Mouse (Mus musculus) adrenal gland, postnatal 4 days (tissue): ENCODE data around the gene Cfd. TPM values are rescaled to one million over a fixed set of nuclear protein-coding genes. Genes with fewer than 3 reads are reported as not detected.

ENCODE experiments used
- DNase-seq, 2 experiments: peaks; one replicate each; pipeline ENCODE4 v3.0.0; 2021 to 2022; ENCODE audit warnings: low spot score in 2 of 2, mixed read lengths in 2 of 2
- total RNA-seq, 2 experiments: library from RNA; stranded (reverse); gene quantifications; 2 replicates each; pipeline ENCODE4 v1.2.3; 2021

Gene Cfd
- total RNA-seq, 2 experiments from 2014 or later = 13.7 to 25.6 TPM

DNA sequence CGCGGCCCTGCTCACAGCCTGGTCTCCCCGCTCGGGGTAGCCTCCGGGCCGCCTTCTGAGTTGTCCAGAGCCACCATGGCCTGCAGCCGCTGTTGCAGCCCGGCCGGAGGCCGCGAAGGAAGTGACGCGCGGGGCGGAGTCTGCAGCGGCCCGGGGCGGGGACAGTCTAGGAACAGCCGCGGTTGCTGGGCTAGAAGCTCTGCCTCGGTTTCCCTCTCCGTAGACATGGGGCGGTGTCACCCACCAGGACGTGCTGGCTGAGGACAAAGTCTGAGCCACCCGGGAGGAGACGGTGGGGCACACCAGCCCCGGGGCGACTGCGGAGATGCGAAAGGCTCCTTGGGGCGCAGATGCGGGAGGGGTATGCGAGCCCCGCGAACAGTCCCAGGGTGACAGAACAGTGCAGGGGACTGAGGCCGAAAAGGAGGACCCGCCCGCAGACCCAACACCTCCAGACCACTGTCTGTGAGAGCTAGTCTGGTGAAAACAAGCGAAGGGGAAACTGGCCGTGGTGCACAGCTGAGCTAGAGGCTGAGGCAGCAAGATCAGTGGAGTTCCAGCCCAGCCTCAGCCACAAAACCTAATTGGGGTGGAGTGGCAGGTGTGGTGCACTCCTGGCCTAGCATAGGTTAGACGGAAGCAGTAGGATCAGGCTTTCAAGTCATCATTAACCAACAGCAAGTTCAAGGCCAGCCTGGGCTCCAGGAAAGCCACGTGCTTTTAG lies 26.3 kb downstream of the Cfd start, which contains the start of gene Kiss1r:
Gene Kiss1r, plus strand, starts transcription at position 164 of the 724 bp plus-strand sequence.
- DNase-seq = peak; percentile 73 to 77

DNA sequence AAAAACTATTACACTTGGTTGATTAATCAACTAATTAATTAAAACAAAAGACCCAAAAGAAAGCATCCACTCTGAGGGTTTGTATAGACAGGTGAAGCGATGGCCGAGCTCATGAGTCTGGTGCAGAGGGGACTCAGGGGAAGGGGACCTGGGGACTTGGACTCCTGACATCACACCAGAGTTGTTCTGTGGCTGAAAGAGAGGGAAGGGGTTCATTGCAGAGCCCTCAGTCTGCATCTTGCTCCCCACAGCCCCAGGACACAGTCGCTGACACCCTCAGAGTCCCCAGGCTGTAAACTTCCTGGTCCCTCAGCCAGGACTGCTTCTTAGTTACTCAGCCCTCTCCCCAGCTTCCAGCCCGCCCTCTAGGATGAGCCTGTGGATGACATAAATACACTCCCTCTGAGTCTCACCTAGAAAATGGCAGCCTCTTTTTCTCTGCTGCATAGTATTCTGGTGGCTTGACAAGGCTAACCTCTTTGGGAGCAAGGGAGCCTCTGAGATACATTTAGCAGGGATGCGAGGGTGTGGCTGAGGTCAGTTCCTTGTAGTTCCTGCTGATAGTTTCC lies 27.0 kb downstream of the Cfd start:
- no peak for DNase-seq

GRCm38 (mm10) chr10:79918231-79919078 lies 27.8 kb downstream of the Cfd start:
- no peak for DNase-seq

DNA sequence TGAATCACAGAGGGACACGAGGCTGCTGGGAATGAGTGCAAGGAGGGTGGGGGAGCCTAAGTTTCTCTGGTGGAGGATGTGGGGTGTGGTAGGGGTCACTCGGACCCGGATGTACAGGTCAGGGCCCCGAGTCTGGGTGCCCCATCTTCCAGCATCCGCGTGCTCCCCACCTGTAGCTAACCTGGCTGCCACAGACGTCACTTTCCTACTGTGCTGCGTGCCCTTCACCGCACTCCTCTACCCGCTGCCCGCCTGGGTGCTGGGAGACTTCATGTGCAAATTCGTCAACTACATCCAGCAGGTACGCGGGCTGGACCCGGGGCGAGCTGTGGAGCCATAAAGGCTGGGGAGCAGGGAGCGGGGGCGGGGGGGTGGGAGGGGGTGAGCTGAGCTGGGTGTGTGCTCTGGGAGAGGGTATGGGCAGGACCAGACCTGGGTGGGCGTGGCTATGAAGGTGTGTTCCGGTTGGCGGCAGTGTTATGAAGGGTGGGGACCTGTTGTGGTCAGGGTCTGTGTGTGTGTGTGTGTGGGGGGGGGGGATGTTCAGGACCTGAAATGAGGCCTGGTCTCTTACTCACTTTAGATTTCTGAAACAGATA lies 28.7 kb downstream of the Cfd start:
- DNase-seq = no peak

- DNase-seq = no peak
Measured at GRCm38 (mm10) chr10:79920056-79920890, 29.6 kb downstream of the Cfd start.

DNA sequence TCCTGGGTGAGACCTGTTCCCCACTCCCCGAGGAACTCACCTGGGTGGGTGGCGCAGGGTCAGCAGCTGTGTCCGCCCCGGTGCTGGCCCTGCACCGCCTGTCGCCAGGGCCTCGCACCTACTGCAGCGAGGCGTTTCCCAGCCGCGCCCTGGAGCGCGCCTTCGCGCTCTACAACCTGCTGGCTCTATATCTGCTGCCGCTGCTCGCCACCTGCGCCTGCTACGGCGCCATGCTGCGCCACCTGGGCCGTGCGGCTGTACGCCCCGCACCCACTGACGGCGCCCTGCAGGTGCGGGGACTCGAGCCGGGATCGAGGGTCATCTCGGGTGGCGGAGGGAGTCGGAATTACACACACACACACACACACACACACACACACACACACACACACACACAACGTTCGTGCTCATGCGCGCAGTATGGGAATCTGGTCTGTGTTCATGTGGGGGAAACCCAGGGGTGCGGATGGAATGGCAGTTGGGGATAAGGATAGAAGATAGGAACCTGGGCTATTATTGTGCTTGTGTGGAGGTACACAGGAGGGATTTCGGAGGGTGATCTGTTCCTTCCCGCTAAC lies 30.4 kb downstream of the Cfd start, which contains the start of gene R3hdm4:
Gene R3hdm4, minus strand, starts transcription at position 251 of the 578 bp plus-strand sequence.
- no peak for DNase-seq

GRCm38 (mm10) chr10:79921572-79921971 lies 30.9 kb downstream of the Cfd start:
- DNase-seq = no peak

- peak; percentile 86 to 87 for DNase-seq
Measured at GRCm38 (mm10) chr10:79924998-79925784, 34.5 kb downstream of the Cfd start.

DNA sequence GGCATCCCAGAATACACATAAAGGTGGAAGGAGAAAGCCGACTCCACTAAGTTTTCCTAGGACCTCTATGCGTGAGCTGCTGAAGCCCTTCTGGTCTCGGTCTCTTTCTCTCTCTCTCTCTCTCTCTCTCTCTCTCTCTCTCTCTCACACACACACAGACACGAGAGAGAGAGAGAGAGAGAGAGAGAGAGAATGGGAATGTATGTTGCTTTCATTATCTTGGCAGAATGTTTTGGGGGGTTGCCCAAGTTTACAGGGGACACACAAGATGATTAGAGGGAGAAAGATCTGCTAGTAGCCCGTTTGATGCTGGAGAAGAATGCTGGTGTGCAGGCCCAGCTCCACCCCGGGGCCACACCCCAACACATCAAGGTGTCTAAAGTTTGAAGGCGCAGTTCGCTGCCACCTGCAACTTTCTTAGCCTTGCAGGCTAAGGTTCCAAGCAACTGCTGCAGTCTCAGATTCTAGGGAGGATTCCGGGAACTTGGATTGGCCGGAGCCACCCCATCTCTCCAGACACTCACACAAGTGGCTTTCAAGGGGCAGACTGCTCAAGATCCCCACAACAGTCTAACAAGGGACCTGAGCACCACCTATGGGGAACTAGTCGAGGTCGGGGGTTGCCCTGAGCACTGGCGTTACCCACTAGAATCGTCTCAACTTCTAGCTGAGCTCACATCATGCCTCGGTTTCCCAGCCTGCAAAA lies 35.3 kb downstream of the Cfd start:
- DNase-seq = no peak

DNA sequence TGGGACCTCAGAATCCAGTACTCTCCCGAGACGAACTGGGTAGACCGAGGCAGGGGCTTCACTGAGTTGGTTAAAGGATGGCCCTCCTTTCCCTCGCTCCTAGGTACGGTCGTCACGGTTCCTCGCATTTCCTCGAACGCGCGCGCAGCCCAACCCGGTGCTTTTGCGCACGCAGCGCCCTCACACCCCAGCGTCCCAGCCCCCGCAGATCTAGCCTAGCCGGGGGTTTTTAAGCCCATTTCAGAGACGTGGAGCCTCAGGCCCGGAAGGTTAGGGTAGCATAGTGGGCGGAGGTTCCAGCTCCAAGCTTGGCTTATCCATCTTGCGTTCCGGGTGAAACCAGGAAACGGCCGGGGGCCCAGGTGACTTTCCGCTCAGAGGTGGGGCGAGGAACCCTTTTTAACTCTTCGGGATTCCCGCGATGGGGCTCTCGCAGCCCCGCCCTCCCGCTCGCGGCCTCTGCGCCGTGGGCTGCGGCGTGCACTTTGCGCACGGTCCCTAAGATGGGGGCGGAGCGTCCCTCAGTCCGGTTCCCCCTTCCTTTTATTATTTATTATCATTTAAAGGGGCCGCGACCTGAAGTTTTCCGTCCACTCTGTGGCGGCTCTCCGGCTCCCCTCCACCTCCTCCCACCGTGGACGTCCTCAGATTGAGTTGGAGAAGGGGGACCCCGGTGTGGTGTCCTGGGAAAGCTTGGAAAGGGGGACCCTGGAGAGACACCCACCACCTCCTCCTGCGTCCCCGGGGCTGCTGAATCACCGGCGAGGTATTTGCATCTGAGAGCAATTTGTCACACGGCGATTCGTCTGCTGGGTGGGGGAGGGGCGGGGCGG lies 36.1 kb downstream of the Cfd start, which contains the start of gene Arid3a:
Gene Arid3a, plus strand, starts transcription at position 553 of the 833 bp plus-strand sequence.
- DNase-seq = peak; percentile 66 to 75

- peak in 1 of 2 experiments; percentile 42 for DNase-seq
Measured at GRCm38 (mm10) chr10:79927324-79928029, 36.8 kb downstream of the Cfd start.

GRCm38 (mm10) chr10:79928030-79928694 lies 37.5 kb downstream of the Cfd start:
- peak in 1 of 2 experiments; percentile 43 for DNase-seq

DNA sequence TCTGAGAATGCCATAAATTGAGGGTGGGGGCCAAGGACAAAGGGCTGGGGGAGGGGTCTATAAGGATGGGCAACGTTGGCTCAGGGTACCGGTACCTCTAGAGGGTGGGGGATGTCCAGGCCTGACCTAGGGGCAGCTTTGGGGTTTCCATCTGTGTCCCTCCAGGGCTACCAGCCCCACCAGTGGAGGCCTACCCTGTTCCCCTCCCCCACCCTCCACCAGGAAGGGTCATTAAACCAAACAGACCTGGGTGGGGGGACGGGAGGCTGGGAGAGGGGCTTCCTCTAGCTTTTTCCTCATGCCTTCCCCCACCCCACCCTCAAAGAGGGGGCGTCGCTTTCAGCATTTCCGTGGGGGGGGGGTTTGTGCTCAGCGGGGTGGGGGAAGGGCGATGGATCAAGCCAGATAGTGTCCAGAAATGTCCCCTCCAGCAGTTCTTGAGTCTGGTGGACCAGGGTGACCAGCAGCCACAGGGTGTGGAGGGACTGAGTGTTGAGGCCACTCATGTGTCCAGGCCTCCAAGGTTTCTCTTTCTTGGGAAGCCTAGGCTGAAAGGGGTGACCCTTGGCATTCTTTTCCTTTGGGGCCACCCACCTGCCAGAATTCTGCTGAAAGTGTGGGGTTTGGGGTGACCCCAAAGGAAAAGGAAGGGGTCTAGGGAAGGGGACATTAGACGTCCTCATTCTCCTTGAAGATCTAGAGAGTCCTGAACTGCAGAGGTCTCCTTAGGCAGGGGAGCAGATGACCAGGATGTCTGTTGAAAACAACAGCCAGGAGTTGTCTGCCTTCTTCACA lies 38.5 kb downstream of the Cfd start:
- DNase-seq = no peak

DNA sequence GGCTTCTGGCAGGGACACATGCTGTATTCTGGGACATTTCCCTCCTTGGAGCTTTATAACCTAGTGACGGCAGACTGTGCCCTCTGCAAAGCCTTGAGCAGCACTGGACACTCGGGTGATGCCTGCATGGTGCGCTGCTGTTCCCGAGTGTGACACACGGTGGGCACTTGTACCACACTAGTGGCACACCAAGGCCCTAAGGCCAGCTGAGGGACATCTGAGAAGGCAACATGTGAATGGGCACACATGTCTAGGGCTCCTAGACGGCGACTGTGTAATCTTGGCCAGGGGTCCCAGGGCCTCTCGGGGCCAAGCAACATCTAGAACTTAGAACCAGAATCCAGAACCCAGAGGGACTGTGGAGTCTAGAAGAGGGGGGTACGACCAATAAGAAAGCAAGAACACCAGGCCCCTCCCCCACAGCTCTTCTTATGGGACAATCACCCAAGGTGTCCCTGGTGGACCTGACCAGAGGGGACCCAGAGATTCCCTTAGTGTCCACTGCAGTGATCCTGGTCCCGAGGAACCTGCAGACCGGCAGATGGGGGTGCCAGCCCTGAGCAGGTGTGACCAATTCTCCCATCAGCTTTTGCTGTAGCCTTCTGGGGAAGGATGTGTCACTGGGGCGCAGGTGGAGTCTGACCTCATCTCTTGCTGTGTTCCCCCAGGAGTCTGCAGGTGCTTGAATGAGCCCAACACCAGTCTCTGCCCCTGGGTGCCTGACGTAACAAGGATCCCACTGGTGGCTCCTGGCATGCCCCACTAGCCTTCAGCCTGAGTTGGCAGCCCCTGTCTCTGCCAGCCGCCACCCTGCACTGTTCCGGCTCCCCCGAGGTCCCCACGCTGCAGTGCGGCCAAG lies 39.5 kb downstream of the Cfd start:
- no peak for DNase-seq

- no peak for DNase-seq
Measured at GRCm38 (mm10) chr10:79930826-79931186, 40.2 kb downstream of the Cfd start.
